Mouse (Mus musculus) CH12.LX (cell line): ENCODE data around the gene Zfhx3.

ENCODE experiments used
- HCFC1 ChIP-seq: IDR thresholded peaks from 2 replicates; pipeline ENCODE4 v1.6.1; 2012; ENCODE audit warnings: low read depth, mild to moderate bottlenecking, inconsistent platforms, low read length, improper control_type of control experiment
- JUN ChIP-seq: IDR thresholded peaks from 2 replicates; pipeline ENCODE4 v1.6.1; 2011; ENCODE audit warnings: low read depth, mild to moderate bottlenecking, low read length, improper control_type of control experiment, moderate library complexity; ENCODE audit not compliant: insufficient read depth
- POLR2AphosphoS2 ChIP-seq: IDR thresholded peaks from 2 replicates; pipeline ENCODE4 v1.6.1; 2011; ENCODE audit warnings: low read depth, low read length, improper control_type of control experiment

DNA sequence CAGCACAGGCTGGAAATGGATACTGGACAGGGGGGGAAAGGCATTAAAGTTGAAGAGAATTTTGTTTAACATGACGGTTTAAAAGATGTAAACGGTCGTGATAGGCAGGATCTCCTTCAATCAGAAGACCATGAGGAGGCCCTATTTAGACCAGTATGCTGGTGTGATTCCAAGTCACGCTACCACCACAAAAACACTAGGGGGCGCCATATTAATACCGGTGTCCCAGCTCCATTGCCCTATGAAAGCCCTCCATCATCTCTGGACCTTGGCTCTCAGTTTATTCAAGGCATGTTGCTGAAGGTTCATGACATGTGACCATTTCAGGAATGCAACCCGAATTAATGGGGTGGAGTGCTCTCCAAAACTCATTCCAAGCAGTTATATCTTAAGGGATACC is 631.7 kb downstream of the Zfhx3 start:
- TF ChIP-seq HCFC1 (no peak), POLR2AphosphoS2 (no peak), JUN (no peak)
